Mouse (Mus musculus) cerebellum, postnatal 36 days (tissue): ENCODE results near the gene Ajm1.
A peak's percentile ranks its signal among the peaks of the same experiment; 100 is the strongest.
"Not testable (repeated sequence)": the region's sequence is repeated elsewhere in the genome, so short reads cannot be mapped to it uniquely, and the experiment has no call there.

Experiments
- DNase-seq, 2 experiments: peaks; one replicate each; pipeline ENCODE4 v3.0.0; 2021 to 2022; ENCODE audit warnings: mixed read lengths in 2 of 2

The Ajm1 gene

GRCm38 (mm10) chr2:25565741-25566140 lies 15.8 kb downstream of the Ajm1 start:
- no peak for DNase-seq

- peak; percentile 80 to 86 for DNase-seq
Measured at GRCm38 (mm10) chr2:25561946-25562345, 19.6 kb downstream of the Ajm1 start.

- no peak for DNase-seq
Measured at GRCm38 (mm10) chr2:25560551-25560950, 21.0 kb downstream of the Ajm1 start.

- no peak for DNase-seq
Measured at GRCm38 (mm10) chr2:25558774-25559173, 22.8 kb downstream of the Ajm1 start.

- DNase-seq, result no peak
Measured at GRCm38 (mm10) chr2:25557964-25558360, 23.6 kb downstream of the Ajm1 start.

- DNase-seq, result peak; percentile 92 to 95
Measured at GRCm38 (mm10) chr2:25557221-25557963, 24.2 kb downstream of the Ajm1 start, which contains the start of gene Edf1. Gene Edf1 (plus strand): TSS chr2:25557847.

- DNase-seq, result no peak
Measured at GRCm38 (mm10) chr2:25556296-25556695, 25.3 kb downstream of the Ajm1 start.

- not testable (repeated sequence) for DNase-seq
Measured at GRCm38 (mm10) chr2:25555479-25555878, 26.1 kb downstream of the Ajm1 start.

- DNase-seq, result not testable (repeated sequence)
Measured at GRCm38 (mm10) chr2:25553171-25553786, 28.3 kb downstream of the Ajm1 start.

- DNase-seq, result peak; percentile 62 to 75
Measured at GRCm38 (mm10) chr2:25551186-25551585, 30.4 kb downstream of the Ajm1 start.

- DNase-seq, result no peak
Measured at GRCm38 (mm10) chr2:25549021-25549991, 32.3 kb downstream of the Ajm1 start.

GRCm38 (mm10) chr2:25546811-25547491 lies 34.6 kb downstream of the Ajm1 start, which contains the start of gene Traf2:
Gene Traf2 (minus strand): TSS chr2:25546940.
- peak; percentile 98 for DNase-seq

GRCm38 (mm10) chr2:25545996-25546810 lies 35.4 kb downstream of the Ajm1 start:
- no peak for DNase-seq

GRCm38 (mm10) chr2:25541644-25542367 lies 39.8 kb downstream of the Ajm1 start:
- no peak for DNase-seq

- DNase-seq, result no peak
Measured at GRCm38 (mm10) chr2:25540541-25540948, 41.0 kb downstream of the Ajm1 start.

GRCm38 (mm10) chr2:25536531-25536930 lies 45.0 kb downstream of the Ajm1 start:
- no peak for DNase-seq

- no peak for DNase-seq
Measured at GRCm38 (mm10) chr2:25534866-25535182, 46.7 kb downstream of the Ajm1 start.

- peak; percentile 88 for DNase-seq
Measured at GRCm38 (mm10) chr2:25534178-25534865, 47.2 kb downstream of the Ajm1 start.

- DNase-seq, result no peak
Measured at GRCm38 (mm10) chr2:25533707-25534106, 47.9 kb downstream of the Ajm1 start.
